Mouse (Mus musculus) central nervous system, embryonic 14 days (tissue): Measurements from ENCODE around the gene Slfn14. TPM values are rescaled to one million over a fixed set of nuclear protein-coding genes. Genes with fewer than 3 reads are reported as not detected.

Experiments used
- polyA plus RNA-seq: library from polyadenylated mRNA; depleted of rRNA; stranded (reverse); fragments of >200 nt; gene quantifications from 2 replicates; pipeline ENCODE4 v1.2.3, GENCODE M21; 2012; rRNA removed

Slfn14 gene
- 0.04 and 0.06 TPM in 2 replicates for polyA plus RNA-seq

DNA sequence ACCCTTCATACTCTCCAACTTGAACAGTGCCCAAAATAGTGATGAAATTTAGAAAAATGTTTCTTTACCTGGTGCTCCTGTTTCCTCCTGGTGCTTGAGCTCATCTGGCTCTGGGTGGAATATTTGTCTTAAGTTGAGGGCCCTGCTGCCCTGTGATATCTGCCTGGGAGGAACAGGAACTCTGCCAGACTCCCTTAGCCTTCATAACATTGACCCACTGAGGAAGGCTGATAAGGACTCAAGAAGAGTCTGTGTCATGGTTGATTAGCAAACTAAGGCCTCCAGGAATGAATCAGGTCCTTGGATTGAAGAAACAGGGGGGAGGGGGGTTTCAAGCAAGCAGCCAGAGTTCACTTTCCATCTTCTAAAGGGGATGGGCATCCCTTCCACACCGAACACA, at the start of gene Slfn14:
Slfn14 (minus strand) TSS at position 161 of the 400 bp plus-strand sequence.

DNA sequence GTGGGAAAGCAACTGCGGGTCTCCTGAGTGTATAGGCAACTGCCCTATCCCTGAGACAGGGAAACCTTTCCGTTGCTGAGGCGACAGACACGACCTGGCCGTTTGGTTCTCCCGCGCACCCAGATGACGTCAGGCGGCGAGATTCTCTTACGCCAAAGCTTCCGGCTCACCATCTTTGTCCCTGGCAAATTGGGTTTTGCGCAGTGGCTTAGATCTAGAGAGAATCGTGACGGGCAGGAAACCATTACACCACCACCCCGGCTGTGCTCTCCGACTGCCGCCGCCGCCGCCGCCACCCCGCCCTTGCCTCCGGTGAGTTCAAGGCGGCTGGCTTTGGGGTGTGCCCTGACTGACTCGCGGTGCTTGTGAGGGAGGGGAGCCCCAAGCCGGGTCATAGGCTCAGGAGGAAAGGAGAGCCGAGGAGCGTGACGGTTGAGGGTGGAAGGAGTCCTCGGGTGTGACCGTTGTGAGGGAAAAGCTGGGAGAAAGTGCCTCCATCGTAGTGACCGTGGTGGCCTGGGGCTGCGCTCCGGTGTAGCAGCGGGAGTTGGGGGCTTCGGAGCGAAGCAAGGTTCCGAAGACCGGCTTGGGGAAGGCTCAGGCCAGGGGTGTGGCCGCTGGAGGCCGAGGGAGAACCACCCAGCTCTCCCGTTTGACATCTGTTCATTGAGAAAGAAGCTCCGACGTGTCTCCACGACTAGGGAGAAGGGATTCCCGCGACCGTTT, 16.2 kb upstream of the Slfn14 start, which contains the start of gene Pex12:
Pex12 (minus strand) TSS at position 61 of the 726 bp plus-strand sequence.

DNA sequence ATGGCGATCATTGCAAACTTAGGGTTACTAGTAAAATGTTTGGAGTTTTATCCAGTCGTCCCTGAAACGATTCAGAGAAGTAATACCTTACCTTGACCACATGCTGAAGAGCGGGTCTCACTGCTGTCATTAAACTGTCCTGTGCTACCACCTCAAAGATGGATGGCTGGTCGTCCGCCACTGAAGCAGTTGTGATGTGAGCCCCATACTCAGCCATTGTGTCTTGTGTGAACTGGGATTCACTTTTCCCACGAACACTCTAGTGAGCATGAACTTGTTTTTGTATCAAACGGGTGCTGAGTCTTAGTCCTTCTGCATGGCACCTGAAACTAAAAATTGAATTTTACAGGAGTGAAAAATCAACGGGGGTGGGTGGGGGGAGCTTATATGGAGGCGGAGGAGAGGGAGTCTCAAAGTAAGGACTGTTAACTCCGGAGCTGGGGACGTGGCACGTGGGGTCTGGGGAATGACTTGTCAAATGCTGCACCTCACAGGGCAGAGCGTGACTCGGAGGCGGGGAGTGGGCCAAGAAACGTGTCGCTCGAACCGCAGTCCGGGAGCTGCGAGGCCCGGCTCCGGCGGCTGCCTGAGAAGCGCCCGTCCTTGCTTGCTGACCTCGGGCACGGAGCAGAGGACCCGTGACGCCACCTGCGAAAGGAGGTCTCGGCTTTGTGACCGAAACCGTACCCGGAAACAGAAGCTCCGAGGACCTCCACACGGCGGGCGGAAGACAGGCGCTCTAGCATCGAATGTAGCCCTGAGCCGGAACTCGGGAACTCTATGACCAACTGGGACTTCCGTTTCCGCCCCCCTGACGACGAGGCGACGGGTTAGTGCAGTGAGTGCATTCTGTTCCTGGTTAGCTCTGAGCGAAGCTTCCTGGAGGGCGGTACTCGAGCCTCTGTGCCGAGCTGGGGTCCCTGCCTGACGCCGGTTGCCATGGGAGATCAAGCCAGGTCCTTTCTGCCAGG, 12.0 kb upstream of the Slfn14 start, which contains the start of gene Ap2b1:
Ap2b1 (plus strand) TSS at position 800 of the 971 bp plus-strand sequence.

Other genes starting within 250 kb of the Slfn14 start
- gene Slfn2, start 221.6 kb downstream of the Slfn14 start, polyA plus RNA-seq: 2.2 and 3.4 TPM in 2 replicates
- gene Slfn1, start 169.9 kb downstream of the Slfn14 start, polyA plus RNA-seq: 0.45 and 0.84 TPM in 2 replicates
- 1.2 and 3.1 TPM in 2 replicates for gene Slfn4, start 111.5 kb downstream of the Slfn14 start, polyA plus RNA-seq
- gene Slfn3, start 95.4 kb downstream of the Slfn14 start, polyA plus RNA-seq: 0.26 and 0.50 TPM in 2 replicates
- gene Ap2b1, start 12.3 kb upstream of the Slfn14 start, polyA plus RNA-seq: 91.3 and 95.0 TPM in 2 replicates
- gene Pex12, start 15.9 kb upstream of the Slfn14 start, polyA plus RNA-seq: 13.1 and 15.2 TPM in 2 replicates
- gene Rasl10b, start 122.4 kb upstream of the Slfn14 start, polyA plus RNA-seq: 43.2 and 47.1 TPM in 2 replicates
- 0.29 and 0.37 TPM in 2 replicates for gene Gas2l2, start 142.7 kb upstream of the Slfn14 start, polyA plus RNA-seq
- gene 1700020L24Rik, start 151.0 kb upstream of the Slfn14 start, polyA plus RNA-seq: 0.41 and 0.44 TPM in 2 replicates
- gene Mmp28, start 176.3 kb upstream of the Slfn14 start, polyA plus RNA-seq: 5.2 and 5.4 TPM in 2 replicates
- 109 and 120 TPM in 2 replicates for gene Taf15, start 186.4 kb upstream of the Slfn14 start, polyA plus RNA-seq
- not detected in 2 replicates for gene Heatr9, start 235.4 kb upstream of the Slfn14 start, polyA plus RNA-seq
- gene Ccl5, start 243.8 kb upstream of the Slfn14 start, polyA plus RNA-seq: 0.65 and 2.0 TPM in 2 replicates